Mouse (Mus musculus) limb, embryonic 15.5 days (tissue): ENCODE results near the gene Ppp1r1b. TPM values are rescaled to one million over a fixed set of nuclear protein-coding genes. Genes with fewer than 3 reads are reported as not detected.
A peak's percentile ranks its signal among the peaks of the same experiment; 100 is the strongest.

Source experiments
- ATAC-seq: fragments of 200-750 bp; cut with Nextera tagmentation; 2 replicates; pipeline ENCODE4 v1.8.0; 2017; ENCODE audit warnings: low read depth, moderate TSS enrichment; ENCODE audit not compliant: insufficient number of reproducible peaks, low FRiP score, low TSS enrichment
- H3K27ac ChIP-seq: fragments of 300-500 bp; sonication (generic); 2 replicates; pipeline ENCODE4 v1.5.1; 2015; ENCODE audit warnings: moderate library complexity, mild to moderate bottlenecking, inconsistent platforms
- H3K27me3 ChIP-seq: fragments of 300-500 bp; sonication (generic); 2 replicates; pipeline ENCODE4 v1.6.1; 2015; ENCODE audit warnings: inconsistent platforms
- H3K36me3 ChIP-seq: fragments of 300-500 bp; sonication (generic); 2 replicates; pipeline ENCODE4 v1.6.1; 2015; ENCODE audit warnings: inconsistent platforms
- H3K4me1 ChIP-seq: fragments of 300-500 bp; sonication (generic); 2 replicates; pipeline ENCODE4 v1.6.1; 2015; ENCODE audit warnings: inconsistent platforms
- H3K4me2 ChIP-seq: fragments of 300-500 bp; sonication (generic); 2 replicates; pipeline ENCODE4 v1.6.1; 2015; ENCODE audit warnings: mild to moderate bottlenecking, inconsistent platforms
- H3K4me3 ChIP-seq: fragments of 300-500 bp; sonication (generic); 2 replicates; pipeline ENCODE4 v1.5.1; 2015; ENCODE audit warnings: mild to moderate bottlenecking, inconsistent platforms
- H3K9ac ChIP-seq: fragments of 300-500 bp; sonication (generic); 2 replicates; pipeline ENCODE4 v1.6.1; 2015; ENCODE audit warnings: inconsistent platforms
- H3K9me3 ChIP-seq: fragments of 300-500 bp; sonication (generic); 2 replicates; pipeline ENCODE4 v1.6.1; 2016; ENCODE audit warnings: inconsistent platforms
- WGBS: fragments of 180-500 bp; shearing (Covaris S2); methylation state at CpG from one replicate; pipeline ENCODE4 v1.1.7; 2015; 5-methylcytosine and 5-hydroxymethylcytosine counted together
- polyA plus RNA-seq: library from polyadenylated mRNA; unstranded; fragments of >200 nt; fragmentation: Nextera tagmentation; extraction: Ambion mirVana; gene quantifications from 2 replicates; pipeline ENCODE4 v1.2.1, GENCODE M21; 2015

Ppp1r1b gene
- polyA plus RNA-seq, 1 experiment from 2014 or later = 3.7 TPM

- H3K36me3 ChIP-seq = no peaks in the 10 kb centered on the region
- H3K27me3 ChIP-seq = peaks cover 83% of the 10 kb centered on the region
- H3K4me3 ChIP-seq = peak overlapping the region; percentile 53
- peak overlapping the region; percentile 99 for H3K4me2 ChIP-seq
- H3K4me1 ChIP-seq = peaks cover 31% of the 10 kb centered on the region
- WGBS = 13% methylated on average over 11 of the region's 11 CpGs
- H3K27ac ChIP-seq = no peak overlapping the region
- no peak for ATAC-seq
- H3K9me3 ChIP-seq = no peaks in the 10 kb centered on the region
- no peak overlapping the region for H3K9ac ChIP-seq
Observed at GRCm38 (mm10) chr11:98339679-98340287, 8.4 kb upstream of the Ppp1r1b start.

DNA sequence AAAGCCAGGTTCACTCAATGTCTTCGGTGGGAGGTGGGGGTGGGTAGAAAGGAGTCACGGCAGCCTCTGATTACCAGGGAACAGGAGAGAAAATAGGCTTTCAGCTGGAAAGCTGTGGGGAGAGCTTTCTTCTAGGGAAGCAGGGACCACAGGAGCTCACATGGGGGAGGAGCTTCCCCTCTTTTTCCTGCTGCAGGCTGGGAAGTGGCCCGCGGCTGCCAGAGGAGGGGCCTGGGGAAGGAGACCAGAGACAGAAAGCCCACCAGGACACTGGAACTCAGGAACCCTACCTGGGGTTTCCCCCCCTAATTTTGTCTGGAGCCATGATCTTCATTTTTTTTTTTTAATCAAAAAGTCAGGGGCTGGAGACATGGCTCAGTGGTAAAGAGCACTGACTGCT, 7.6 kb upstream of the Ppp1r1b start:
- no peak for ATAC-seq
- peaks cover 33% of the 10 kb centered on the region for H3K4me1 ChIP-seq
- peaks cover 79% of the 10 kb centered on the region for H3K27me3 ChIP-seq
- no peak overlapping the region for H3K4me2 ChIP-seq
- no peaks in the 10 kb centered on the region for H3K36me3 ChIP-seq
- H3K27ac ChIP-seq = no peak overlapping the region
- no peak overlapping the region for H3K9ac ChIP-seq
- no peak overlapping the region for H3K4me3 ChIP-seq
- H3K9me3 ChIP-seq = no peaks in the 10 kb centered on the region
- WGBS = 17% methylated on average over 2 of the region's 4 CpGs

- Histone ChIP-seq H3K27me3 (peaks cover 77% of the 10 kb centered on the region), H3K4me1 (peaks cover 33% of the 10 kb centered on the region), H3K4me2 (no peak overlapping the region), H3K36me3 (no peaks in the 10 kb centered on the region), H3K9ac (no peak overlapping the region), H3K27ac (no peak overlapping the region), H3K9me3 (no peaks in the 10 kb centered on the region), H3K4me3 (no peak overlapping the region)
- WGBS = 50% methylated on average over 4 of the region's 4 CpGs
- no peak for ATAC-seq
Observed at GRCm38 (mm10) chr11:98341174-98341573, 7.0 kb upstream of the Ppp1r1b start.

DNA sequence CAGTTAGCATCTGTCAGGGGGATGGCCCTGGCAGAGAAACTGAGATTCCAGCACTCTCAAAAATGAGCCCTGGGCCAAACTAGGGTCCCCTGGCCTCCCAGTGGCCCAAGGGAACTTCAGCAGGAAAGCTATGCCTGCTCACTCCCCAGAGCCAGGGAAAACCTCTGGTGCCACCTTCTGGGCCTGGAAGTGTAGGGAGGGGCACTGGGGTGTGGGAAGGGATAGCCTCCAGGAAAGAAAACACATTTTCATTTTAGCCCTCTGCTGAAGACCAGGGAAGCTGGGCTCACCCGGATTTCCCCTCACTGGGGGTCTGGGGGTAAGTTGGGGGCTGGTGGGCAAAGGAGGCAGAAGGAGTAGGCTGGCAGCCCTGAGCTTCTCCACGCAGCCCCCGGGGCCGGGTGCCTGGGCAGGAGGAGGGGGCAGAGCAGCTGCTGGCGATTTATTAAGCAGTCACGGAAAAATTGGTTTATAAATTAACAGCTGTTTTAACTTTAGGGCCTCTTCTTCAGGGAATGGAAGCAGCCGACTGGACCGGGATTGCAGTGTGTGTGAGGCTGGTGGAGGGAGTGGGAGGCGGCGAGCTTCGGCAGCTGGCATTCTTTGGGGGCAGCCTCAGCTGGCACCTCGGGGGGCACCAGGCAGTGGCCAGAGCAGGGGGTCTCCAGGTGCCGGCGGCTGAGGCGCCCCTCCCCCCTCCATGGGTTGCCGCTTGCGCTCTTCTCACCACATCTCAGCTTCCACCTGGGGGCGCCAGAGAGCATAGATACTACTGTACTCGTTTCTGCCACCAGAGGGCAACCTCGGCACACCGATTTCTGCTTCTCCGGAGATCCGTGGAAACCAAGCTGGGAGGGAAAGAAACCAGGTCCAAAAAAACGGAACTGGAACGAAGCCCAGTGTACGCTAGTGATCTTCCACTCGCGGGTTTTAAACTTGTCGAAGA, 5.9 kb upstream of the Ppp1r1b start:
- H3K4me1 ChIP-seq = peaks cover 33% of the 10 kb centered on the region
- ATAC-seq = 0 out of 2 replicates have a peak, but pooled peaks have one; percentile 27
- H3K4me2 ChIP-seq = peak overlapping the region; percentile 53
- H3K9me3 ChIP-seq = no peaks in the 10 kb centered on the region
- H3K36me3 ChIP-seq = no peaks in the 10 kb centered on the region
- peaks cover 77% of the 10 kb centered on the region for H3K27me3 ChIP-seq
- peak overlapping the region; percentile 3; the same call in 1 of the 2 replicates for H3K27ac ChIP-seq
- H3K9ac ChIP-seq = no peak overlapping the region
- H3K4me3 ChIP-seq = peak overlapping the region; percentile 31
- WGBS = 1% methylated on average over 29 of the region's 29 CpGs

DNA sequence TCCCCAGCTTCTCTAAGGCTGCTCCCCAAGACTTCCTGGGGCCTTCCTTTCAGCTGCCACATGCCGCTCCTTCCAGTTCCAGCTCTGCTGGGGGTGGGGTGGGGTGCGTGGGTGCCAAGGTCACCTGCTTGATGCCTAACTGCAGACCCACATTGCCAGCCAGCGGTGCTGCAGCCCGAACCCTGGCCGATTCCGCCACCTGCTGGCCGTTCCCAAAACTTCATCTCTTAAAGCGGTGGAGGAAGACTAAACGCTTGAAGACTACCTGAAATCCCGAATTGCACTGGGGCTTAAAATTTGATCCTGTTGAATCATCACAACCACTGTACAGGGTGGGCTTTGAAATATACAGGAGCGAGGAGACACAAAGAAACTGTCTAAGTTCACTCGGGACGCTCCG, 3.0 kb upstream of the Ppp1r1b start:
- peak overlapping the region; percentile 33 for H3K4me2 ChIP-seq
- H3K27ac ChIP-seq = no peak overlapping the region
- H3K27me3 ChIP-seq = peaks cover 77% of the 10 kb centered on the region
- peaks cover 29% of the 10 kb centered on the region for H3K4me1 ChIP-seq
- no peak overlapping the region for H3K9ac ChIP-seq
- under 1% methylated on average over 14 of the region's 14 CpGs for WGBS
- H3K9me3 ChIP-seq = no peaks in the 10 kb centered on the region
- no peaks in the 10 kb centered on the region for H3K36me3 ChIP-seq
- no peak for ATAC-seq
- peak overlapping the region; percentile 16; the same call in 1 of the 2 replicates for H3K4me3 ChIP-seq

DNA sequence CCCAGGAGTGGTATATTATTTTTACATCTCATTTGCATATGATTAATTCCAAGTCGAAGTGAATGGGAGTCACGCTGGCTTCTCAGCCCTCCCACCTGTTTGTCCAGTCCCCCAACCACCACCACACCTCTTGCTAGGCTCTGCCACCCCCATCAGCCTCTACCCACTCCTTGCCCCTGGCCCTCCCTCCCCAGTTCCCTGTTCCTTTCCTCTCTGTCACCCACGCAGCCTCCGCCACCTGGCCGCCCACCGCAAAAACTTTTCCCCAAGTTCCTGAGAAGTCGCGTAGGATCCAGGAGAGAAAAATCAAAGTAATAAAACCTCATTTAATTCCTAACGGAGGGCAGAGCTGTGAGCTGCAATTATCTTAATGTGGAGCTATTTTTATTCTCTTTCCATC, 2.0 kb upstream of the Ppp1r1b start:
- no peaks in the 10 kb centered on the region for H3K9me3 ChIP-seq
- 18% methylated on average over 9 of the region's 9 CpGs for WGBS
- H3K4me3 ChIP-seq = no peak overlapping the region
- no peak overlapping the region for H3K27ac ChIP-seq
- peaks cover 80% of the 10 kb centered on the region for H3K27me3 ChIP-seq
- no peak for ATAC-seq
- H3K36me3 ChIP-seq = no peaks in the 10 kb centered on the region
- H3K4me1 ChIP-seq = peaks cover 26% of the 10 kb centered on the region
- no peak overlapping the region for H3K4me2 ChIP-seq
- H3K9ac ChIP-seq = no peak overlapping the region

GRCm38 (mm10) chr11:98347385-98348082, 670 bp upstream of the Ppp1r1b start:
- no peak for ATAC-seq
- no peak overlapping the region for H3K9ac ChIP-seq
- peaks cover 24% of the 10 kb centered on the region for H3K4me1 ChIP-seq
- H3K27ac ChIP-seq = no peak overlapping the region
- peak overlapping the region; percentile 95; the same call in 1 of the 2 replicates for H3K4me2 ChIP-seq
- WGBS = 3% methylated on average over 12 of the region's 12 CpGs
- H3K4me3 ChIP-seq = 0 out of 2 replicates have a peak overlapping the region, but pooled peaks have one; percentile 53
- peaks cover 80% of the 10 kb centered on the region for H3K27me3 ChIP-seq
- no peaks in the 10 kb centered on the region for H3K36me3 ChIP-seq
- H3K9me3 ChIP-seq = no peaks in the 10 kb centered on the region

GRCm38 (mm10) chr11:98349308-98349707, 1.1 kb downstream of the Ppp1r1b start:
- no peak for ATAC-seq
- Histone ChIP-seq H3K36me3 (no peaks in the 10 kb centered on the region), H3K4me1 (peaks cover 27% of the 10 kb centered on the region), H3K4me3 (peak overlapping the region; percentile 53), H3K27me3 (peaks cover 84% of the 10 kb centered on the region), H3K27ac (no peak overlapping the region), H3K4me2 (peak overlapping the region; percentile 95), H3K9me3 (no peaks in the 10 kb centered on the region), H3K9ac (no peak overlapping the region)
- 7% methylated on average over 9 of the region's 9 CpGs for WGBS

DNA sequence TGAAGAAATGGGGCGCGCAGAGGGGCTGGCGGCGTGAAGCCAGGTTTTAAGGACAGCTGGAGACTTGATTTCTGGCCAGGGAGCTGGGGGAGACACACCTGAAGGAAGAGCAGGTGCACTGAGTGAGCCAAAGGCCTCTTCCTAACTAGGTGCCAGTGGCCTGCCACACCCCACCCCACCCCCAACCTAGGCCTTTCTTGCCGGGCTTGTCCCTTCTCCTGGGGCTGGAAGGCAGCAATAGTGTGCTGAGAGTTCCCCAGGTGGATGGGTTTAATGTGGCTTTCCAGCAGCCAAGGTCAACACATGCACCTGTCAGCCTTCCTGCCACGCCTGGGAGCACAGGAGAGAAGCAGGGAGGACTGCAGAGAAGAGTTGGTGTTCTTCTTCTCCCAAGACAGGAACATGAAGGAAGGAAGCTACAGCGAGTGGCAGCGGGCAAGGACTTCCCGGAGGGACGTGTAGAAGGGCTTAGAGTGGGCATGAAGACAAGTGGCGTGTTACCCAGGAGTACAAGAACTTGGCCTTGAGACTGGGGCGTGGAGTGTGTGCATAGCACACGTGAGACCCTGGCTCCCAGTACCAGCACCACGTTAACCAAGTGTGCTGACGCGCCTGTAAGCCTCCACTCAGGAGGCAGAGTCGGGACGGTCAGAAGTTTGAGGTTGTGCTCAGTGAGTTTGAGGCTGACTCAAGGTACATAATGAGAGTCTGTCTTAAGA, 4.2 kb downstream of the Ppp1r1b start:
- no peaks in the 10 kb centered on the region for H3K9me3 ChIP-seq
- H3K9ac ChIP-seq = no peak overlapping the region
- no peak for ATAC-seq
- no peak overlapping the region for H3K27ac ChIP-seq
- H3K4me2 ChIP-seq = no peak overlapping the region
- H3K4me3 ChIP-seq = no peak overlapping the region
- H3K27me3 ChIP-seq = peaks cover 68% of the 10 kb centered on the region
- no peaks in the 10 kb centered on the region for H3K36me3 ChIP-seq
- WGBS = 70% methylated on average over 18 of the region's 18 CpGs
- peaks cover 50% of the 10 kb centered on the region for H3K4me1 ChIP-seq

DNA sequence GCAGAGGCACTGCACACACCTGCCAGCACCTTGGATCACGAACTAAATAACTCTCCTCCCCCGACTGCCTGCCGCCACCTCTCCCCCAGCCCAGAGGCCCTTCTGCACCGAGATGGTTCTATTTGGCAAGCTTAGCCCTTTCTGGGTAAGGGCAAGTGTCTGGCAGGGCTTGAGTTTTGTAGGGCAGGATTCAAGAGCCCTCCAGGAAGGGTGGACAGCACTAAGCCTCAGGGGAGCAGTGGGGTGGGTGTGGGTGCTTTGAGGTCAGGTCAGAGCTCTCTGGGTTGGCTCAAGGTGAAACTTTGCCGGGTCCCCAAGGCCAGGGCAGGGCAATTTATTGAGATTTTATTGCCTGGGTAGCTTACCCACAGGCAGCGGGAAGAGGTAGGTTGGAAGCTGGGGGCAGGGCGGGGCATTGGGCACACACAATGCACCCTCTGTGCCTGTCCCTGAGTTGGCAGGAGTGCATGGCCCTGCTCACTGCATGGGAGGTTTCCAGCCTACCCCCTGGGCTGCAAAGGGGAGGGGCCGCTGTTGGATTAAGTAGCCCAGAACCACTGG, 5.5 kb downstream of the Ppp1r1b start:
- Histone ChIP-seq H3K9ac (no peak overlapping the region), H3K36me3 (no peaks in the 10 kb centered on the region), H3K4me1 (peaks cover 43% of the 10 kb centered on the region), H3K9me3 (no peaks in the 10 kb centered on the region), H3K4me2 (no peak overlapping the region), H3K4me3 (no peak overlapping the region), H3K27me3 (peaks cover 55% of the 10 kb centered on the region), H3K27ac (no peak overlapping the region)
- WGBS = 21% methylated on average over 8 of the region's 8 CpGs
- ATAC-seq = peak; percentile 67; the same call in 1 of the 2 replicates

- 53% methylated on average over 14 of the region's 14 CpGs for WGBS
- ATAC-seq = no peak
- H3K4me3 ChIP-seq = no peak overlapping the region
- peaks cover 45% of the 10 kb centered on the region for H3K4me1 ChIP-seq
- H3K27me3 ChIP-seq = peaks cover 47% of the 10 kb centered on the region
- H3K36me3 ChIP-seq = no peaks in the 10 kb centered on the region
- no peak overlapping the region for H3K4me2 ChIP-seq
- no peaks in the 10 kb centered on the region for H3K9me3 ChIP-seq
- no peak overlapping the region for H3K9ac ChIP-seq
- no peak overlapping the region for H3K27ac ChIP-seq
Observed at GRCm38 (mm10) chr11:98354445-98354844, 6.2 kb downstream of the Ppp1r1b start.
